7 mouse cellular contexts compared by ENCODE assay signal in the genomic region with DNA sequence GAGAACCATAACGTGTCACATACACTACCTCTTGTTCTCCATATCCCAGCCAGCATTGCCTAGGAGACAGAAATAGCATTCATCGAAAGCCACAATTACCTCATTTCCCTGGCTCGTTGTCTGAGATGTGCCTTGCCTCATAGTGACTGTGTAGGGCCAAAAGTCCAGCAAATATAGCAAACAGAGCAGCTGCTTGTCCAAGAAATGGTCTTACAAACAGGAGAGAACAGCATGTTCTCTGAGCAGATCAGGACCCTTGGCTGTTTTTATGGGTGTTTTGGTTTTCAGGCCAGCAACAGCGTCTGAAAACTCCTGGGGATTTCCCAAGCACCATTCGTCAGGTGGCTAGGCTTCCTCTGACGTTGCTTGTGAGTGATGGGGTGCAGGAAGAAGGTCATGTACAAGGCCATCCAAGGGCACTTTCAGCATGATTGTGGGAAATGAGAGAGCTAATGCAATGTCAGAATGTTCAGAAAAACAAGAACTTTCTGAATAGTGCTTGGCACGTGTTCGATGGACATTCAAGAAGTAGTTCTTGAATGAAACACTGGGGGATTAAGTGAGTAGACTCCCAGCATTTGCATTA.
A peak's percentile ranks its signal among the peaks of the same experiment; 100 is the strongest.
DNase-seq lines count a peak whose midpoint lies in the region; ATAC-seq and TF ChIP-seq lines count a peak whose summit lies in the region.

No protein-coding gene starts in this region.

- peak; percentile 4 for DNase-seq in urinary bladder, postnatal 25 days (ENCODE audit: low spot score)
- no peak for DNase-seq in urinary bladder, adult 2 months (ENCODE audit: low spot score)
- peak; percentile 50 to 71 for DNase-seq in heart, adult 2 months
- peak; percentile 19 for DNase-seq in lung, embryonic 14.5 days
- no peak for DNase-seq in thymus, postnatal 4 days
- no peak for DNase-seq in forebrain, embryonic 11.5 days (ENCODE audit: low spot score)
- DNase-seq in neural tube, embryonic 10.5 days (ENCODE audit: extremely low spot score, low spot score): no peak

- H3K9ac ChIP-seq in heart, adult 2 months (ENCODE audit: low read depth, low read length): no peak overlapping the region
- no peak overlapping the region for H3K9ac ChIP-seq in lung, embryonic 14.5 days
- H3K9ac ChIP-seq in forebrain, embryonic 11.5 days (ENCODE audit: low read length): no peak overlapping the region

- WGBS in heart, adult 2 months: 34% methylated on average over 8 of the region's 8 CpGs
- WGBS in lung, embryonic 14.5 days: 46% methylated on average over 8 of the region's 8 CpGs
- 77% methylated on average over 8 of the region's 8 CpGs for WGBS in forebrain, embryonic 11.5 days

- H3K79me2 ChIP-seq in heart, adult 2 months (replicated peaks; ENCODE audit: control insufficient read depth, insufficient read depth, low read length): no peaks in the 10 kb centered on the region

- 0 out of 2 replicates have a peak, but pooled peaks have one; percentile 26 for TF ChIP-seq EP300 in heart, adult 2 months (IDR thresholded peaks at IDR 0.05; ENCODE audit: insufficient read depth, low read depth, low read length)

- no peak; the same call in 1 of the 2 replicates for ATAC-seq in lung, embryonic 14.5 days (ENCODE audit: insufficient read depth)
- no peak for ATAC-seq in forebrain, embryonic 11.5 days (replicated peaks; ENCODE audit: low FRiP score)

- intact Hi-C loops in heart, adult 2 months (cut with DNase I): no loop called here

- H3K4me1 ChIP-seq in heart, adult 2 months (ENCODE audit: control insufficient read depth, insufficient read depth, low read length): no peaks in the 10 kb centered on the region
- no peaks in the 10 kb centered on the region for H3K4me1 ChIP-seq in lung, embryonic 14.5 days (ENCODE audit: insufficient read depth)
- no peaks in the 10 kb centered on the region; the same call in 1 of the 2 replicates for H3K4me1 ChIP-seq in forebrain, embryonic 11.5 days (replicated peaks; ENCODE audit: control insufficient read depth, insufficient read depth, low read length)

- H3K9me3 ChIP-seq in lung, embryonic 14.5 days (ENCODE audit: low read depth, low read length): no peaks in the 10 kb centered on the region
- H3K9me3 ChIP-seq in forebrain, embryonic 11.5 days (ENCODE audit: control insufficient read depth, low read length): no peaks in the 10 kb centered on the region

- no peaks in the 10 kb centered on the region for H3K36me3 ChIP-seq in heart, adult 2 months (ENCODE audit: control insufficient read depth, insufficient read depth, low read length)
- no peaks in the 10 kb centered on the region for H3K36me3 ChIP-seq in lung, embryonic 14.5 days (ENCODE audit: insufficient read depth)
- no peaks in the 10 kb centered on the region for H3K36me3 ChIP-seq in forebrain, embryonic 11.5 days (ENCODE audit: control insufficient read depth, insufficient read depth, low read length)

- H3K4me2 ChIP-seq in lung, embryonic 14.5 days: no peak overlapping the region
- no peak overlapping the region for H3K4me2 ChIP-seq in forebrain, embryonic 11.5 days (ENCODE audit: low read depth, low read length, severe bottlenecking)

- no peak overlapping the region; the same call in 1 of the 2 replicates for H3K27ac ChIP-seq in heart, adult 2 months
- H3K27ac ChIP-seq in lung, embryonic 14.5 days (ENCODE audit: low read depth): no peak overlapping the region
- no peak overlapping the region for H3K27ac ChIP-seq in forebrain, embryonic 11.5 days (ENCODE audit: low read depth, low read length)

- TF ChIP-seq CTCF in heart, adult 2 months (IDR thresholded peaks at IDR 0.05): 0 out of 2 replicates have a peak, but pooled peaks have one; percentile 6
- TF ChIP-seq CTCF in lung, embryonic 14.5 days (IDR thresholded peaks at IDR 0.05; ENCODE audit: low read depth): no peak

- TF ChIP-seq POLR2A in heart, adult 2 months (IDR thresholded peaks at IDR 0.05; ENCODE audit: insufficient read depth, low read depth, low read length): no peak

- H3K27me3 ChIP-seq in heart, adult 2 months (ENCODE audit: control insufficient read depth, insufficient read depth, low read length): no peaks in the 10 kb centered on the region
- no peaks in the 10 kb centered on the region for H3K27me3 ChIP-seq in lung, embryonic 14.5 days (ENCODE audit: insufficient read depth, low read length)
- H3K27me3 ChIP-seq in forebrain, embryonic 11.5 days (ENCODE audit: control insufficient read depth, insufficient read depth, low read length): no peaks in the 10 kb centered on the region

- H3K4me3 ChIP-seq in heart, adult 2 months: no peak overlapping the region
- H3K4me3 ChIP-seq in lung, embryonic 14.5 days (ENCODE audit: low read depth, low read length): no peak overlapping the region
- H3K4me3 ChIP-seq in forebrain, embryonic 11.5 days (ENCODE audit: low read depth, low read length): no peak overlapping the region

Comparison
In these comparisons a context has a peak if more than half of its experiments do, and no peak if none do; other contexts are left out.
1. DNase-seq: peak in urinary bladder, postnatal 25 days (single experiment), heart, adult 2 months (2 of 2) and lung, embryonic 14.5 days (single experiment); none in urinary bladder, adult 2 months (single experiment), thymus, postnatal 4 days (single experiment), forebrain, embryonic 11.5 days (single experiment) and neural tube, embryonic 10.5 days (single experiment).